Mouse (Mus musculus) T-cell, adult 2 months (primary cell): ENCODE measurements around the gene 6330409D20Rik.

ENCODE experiments used
- DNase-seq: peaks from one replicate; pipeline ENCODE4 v3.0.0; 2022; ENCODE audit warnings: low spot score

Gene 6330409D20Rik

DNA sequence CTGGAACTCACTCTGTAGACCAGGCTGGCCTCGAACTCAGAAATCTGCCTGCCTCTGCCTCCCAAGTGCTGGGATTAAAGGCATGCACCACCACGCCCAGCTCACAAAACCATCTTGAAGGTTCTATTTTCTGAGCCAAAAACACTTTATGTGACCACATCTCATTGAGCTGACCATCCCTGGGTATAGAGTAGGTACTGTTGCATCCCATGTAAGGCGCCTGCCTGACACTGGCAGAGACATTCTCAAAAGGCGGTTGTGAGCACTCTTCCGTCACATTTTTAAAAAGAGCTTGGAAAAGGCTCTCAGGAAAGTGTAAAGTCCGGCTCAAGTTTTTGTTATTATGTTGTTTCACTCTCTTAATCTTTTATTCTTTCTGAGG, 15.8 kb upstream of the 6330409D20Rik start:
- no peak for DNase-seq

- DNase-seq, result no peak
Measured at GRCm38 (mm10) chr2:32752181-32752580, 11.4 kb upstream of the 6330409D20Rik start.

GRCm38 (mm10) chr2:32751665-32752033, 10.8 kb upstream of the 6330409D20Rik start:
- DNase-seq, result no peak

DNA sequence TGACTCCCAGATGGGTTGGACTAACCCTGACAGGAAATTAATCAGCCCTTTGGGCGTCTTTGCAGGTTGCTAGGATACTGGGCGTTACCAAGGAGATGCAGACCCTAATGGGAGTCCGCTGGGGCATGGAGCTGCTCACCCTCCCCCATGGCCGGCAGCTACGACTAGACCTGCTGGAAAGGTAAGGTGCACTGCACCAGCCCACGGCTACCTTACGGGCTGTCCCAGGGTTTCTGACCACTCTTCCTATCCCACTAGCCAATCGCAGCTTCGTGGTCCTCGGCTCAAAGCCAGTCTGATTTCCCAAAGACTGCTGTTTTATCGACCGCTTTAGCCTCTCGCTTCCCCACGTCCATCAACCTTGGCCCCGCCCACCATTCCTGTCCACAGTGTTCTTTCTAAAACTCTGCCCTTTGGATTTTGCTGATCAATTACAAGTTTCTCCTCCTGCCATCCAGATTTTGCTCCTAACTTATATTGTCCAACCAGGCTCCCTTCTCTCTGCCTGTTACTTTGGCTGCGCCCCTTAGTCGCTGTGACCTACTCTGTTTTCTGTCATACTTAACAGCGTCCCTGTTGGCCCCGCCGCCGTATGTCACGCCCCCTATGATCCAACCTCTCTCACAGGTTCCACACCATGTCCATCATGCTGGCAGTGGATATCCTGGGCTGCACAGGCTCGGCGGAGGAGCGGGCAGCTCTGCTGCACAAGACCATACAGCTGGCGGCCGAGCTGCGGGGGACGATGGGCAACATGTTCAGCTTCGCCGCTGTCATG, 10.3 kb upstream of the 6330409D20Rik start:
- no peak for DNase-seq

- no peak for DNase-seq
Measured at GRCm38 (mm10) chr2:32750199-32750598, 9.4 kb upstream of the 6330409D20Rik start.

DNA sequence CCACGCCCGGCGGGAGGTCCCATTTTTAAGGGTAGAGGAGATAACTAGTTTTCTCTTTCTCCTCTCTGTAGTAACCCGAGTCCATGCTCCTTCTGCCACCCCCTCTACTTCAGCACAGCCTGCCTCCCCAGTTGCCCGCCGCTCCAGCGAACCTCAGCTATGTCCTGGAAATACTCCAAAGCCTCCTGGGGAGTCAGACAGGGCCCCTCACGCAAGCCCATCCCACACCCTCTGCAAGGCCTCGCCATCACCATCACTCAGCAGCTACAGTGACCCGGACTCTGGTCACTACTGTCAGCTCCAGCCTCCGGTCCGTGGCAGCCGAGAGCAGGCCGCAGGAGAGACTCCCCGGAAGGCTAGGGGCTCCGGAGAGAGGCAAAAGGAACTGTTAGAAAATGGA, 8.3 kb upstream of the 6330409D20Rik start:
- DNase-seq, result no peak

DNA sequence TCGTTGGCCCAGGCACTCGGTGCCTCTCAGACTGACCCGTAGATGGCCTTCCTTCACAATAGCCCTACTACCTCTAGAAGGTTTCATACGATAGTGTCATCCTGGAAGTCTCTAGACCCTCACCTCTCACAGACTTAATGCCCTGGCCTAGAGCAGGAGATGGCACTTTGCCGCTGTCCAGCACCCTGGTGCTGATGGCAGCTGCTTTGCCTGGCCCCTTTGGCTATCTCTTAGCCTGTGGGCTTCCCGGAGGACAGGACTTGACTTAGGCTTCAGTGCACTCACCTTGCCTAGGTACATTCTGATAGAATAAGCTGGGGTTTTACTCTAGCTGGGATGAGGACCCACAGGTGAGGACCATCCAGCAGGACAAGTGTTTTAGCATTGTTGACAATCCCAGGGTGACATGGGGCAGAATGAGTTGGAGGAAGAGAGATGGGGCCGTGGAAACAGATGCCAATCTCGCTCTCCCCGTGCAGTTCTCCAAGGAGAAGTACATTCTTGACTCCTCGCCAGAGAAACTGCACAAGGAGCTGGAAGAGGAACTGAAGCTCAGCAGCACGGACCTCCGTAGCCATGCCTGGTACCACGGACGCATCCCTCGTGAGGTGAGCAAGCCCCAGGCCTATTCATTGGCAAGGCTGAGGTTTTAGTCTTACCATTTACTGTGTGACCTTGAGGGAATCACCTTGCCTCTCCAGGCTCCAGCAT, 3.6 kb upstream of the 6330409D20Rik start:
- no peak for DNase-seq

DNA sequence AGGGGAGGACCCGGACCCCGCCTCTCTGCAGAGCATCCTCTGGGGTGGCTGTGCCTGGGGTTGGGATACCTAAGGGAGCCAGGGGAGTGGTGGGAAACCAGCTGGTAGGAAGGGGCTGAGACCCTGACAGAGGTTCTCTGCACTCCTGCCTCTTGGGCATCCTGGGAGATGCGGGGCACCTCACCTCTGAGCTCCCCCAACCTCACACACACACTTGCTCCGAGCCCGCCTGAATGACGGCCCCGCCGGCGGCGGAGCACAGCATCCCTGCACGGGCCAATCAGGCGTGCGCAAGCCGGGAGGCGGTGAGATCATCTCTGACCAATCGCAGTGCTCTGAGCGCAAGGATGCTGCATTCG, 1.3 kb upstream of the 6330409D20Rik start:
- no peak for DNase-seq

DNA sequence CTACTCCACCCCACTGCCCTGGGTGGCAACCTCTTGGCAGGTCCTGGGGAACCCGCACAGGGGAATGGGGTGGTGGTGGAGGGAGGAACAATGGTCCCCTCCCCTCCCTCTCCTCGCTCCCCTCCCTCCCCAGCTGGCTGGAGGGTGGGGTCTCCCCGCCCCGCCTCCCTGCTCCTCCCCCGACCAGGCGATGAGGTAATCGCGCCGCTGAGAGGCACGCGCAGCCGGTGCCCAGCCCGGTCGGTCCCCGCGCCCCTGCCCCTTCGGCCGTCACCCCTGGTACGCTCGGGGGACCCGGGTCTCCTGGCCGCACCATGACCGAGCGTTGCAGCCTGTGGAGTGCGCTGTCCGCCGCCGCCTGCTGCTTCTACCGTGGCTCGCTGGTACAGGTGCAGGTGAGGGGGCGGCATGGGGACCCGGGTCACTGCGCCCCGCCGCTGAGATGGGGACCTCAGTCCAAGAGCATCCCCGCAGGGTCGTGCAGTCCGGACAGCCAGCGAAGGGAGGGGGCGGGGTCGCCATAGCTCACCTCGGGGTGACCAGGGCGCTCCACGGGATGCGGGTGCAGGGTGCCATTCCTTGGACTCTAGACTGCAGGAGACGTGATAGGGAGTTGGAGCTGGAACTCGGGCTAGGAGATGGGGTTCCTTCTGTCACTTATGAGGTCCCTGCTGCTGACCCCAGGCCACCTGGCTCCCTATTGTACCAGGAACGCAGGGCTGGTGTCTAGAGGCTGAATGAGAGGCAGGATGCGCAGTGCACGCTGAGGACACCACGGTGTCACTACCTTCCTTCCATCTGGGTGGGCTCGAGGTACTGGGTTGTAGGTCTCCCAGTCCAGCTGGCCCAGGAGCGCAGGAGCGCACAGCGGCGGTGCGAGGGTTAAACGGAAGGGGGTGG, 707 bp upstream of the 6330409D20Rik start:
- no peak for DNase-seq

- DNase-seq, result no peak
Measured at GRCm38 (mm10) chr2:32739311-32739710, 1.5 kb downstream of the 6330409D20Rik start.

DNA sequence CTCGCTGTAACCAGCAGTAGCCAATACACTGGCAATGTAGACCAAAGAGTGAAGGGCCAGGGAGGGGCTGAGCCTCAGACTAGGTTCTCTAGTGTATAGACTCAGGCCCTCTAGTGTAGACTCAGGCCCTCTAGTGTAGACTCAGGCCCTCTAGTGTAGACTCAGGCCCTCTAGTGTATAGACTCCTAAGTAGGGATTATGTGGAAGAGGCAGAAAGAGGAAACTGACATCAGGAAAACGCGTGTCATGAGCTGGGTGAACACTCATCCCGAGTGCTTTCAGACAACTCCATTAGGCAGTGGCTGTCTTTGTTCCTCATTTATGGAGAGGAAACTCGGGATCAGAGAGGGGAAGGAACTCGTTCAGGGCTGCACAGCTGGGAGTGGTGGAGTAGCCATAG, 3.8 kb downstream of the 6330409D20Rik start:
- DNase-seq, result no peak

- DNase-seq, result no peak
Measured at GRCm38 (mm10) chr2:32736306-32736829, 4.4 kb downstream of the 6330409D20Rik start.

DNA sequence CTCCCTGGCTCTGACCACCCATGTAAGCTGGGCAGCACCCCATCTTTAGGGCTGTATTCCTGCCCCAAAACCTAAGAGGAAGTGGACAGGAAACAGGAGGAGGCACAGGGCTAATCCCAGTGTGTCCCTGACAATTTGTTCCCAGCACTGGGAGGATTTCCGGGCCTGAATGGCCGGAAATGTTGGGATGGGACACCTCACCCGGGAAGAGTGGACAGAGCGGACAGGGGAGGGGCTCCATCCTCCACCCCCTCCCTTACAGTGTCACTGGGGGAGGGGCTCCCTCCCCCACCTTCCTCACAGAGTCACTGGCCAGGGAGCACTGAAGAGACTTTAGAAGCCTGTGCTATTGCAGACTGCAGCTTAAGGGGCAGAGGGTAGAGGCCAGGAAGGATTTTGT, 5.9 kb downstream of the 6330409D20Rik start:
- no peak for DNase-seq

DNA sequence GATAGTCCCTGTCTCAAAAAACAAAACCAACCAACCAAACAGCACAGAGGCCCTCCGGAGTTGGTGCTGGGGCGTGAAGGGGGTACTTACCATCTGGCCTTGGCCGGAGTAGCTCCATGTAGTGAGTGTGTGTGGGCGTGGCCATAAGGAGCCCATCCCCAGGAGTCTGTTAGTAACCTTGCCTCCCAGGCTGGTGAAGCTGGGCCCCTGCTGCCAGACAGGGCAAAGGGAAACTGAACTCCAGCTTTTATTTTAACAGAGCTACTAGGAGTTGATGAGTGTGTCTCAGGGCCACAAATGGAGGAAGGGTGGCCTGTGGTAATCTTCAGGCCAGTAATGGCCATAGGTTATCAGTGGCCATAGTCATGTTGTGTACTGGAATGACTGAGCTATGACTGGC, 6.3 kb downstream of the 6330409D20Rik start:
- no peak for DNase-seq

DNA sequence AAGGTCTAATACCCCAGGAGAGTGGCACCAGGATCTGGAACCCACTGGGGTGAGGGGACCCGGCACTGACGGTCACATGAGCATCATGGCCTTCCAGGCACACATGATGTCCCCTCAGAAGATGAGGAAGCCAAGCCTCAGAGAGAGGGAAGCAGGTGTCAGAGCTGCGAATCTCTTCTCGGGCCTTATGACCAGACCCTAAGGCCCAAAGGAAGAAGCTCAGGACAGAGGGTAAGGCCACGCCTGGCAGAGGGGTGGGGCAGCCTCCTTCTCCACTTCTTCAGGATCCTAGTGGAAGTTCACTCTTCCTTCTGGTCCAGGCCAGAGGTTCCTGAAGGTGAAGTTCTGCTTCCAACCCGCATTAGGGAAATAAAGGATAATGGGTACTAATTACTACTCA, 8.1 kb downstream of the 6330409D20Rik start:
- DNase-seq, result no peak

DNA sequence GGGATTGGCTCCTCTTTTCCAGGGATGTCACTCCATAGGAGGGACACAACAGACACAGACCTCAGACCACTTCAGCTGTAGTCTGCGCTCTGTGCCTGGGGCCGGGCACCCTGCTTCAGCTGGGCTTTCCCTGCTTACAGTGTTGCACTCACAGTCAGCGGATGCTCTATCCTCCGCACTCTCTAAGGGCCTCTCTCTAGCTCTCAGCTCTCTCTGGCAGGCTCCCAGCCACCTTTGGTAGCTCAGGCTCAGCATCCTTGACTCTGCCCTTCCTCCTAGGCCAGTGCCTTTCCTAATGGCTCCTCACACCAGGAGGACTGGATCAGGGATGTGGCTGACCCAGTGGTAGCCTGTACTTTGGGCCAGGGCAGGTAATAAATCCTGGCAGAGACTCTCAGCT, 8.9 kb downstream of the 6330409D20Rik start:
- DNase-seq, result no peak

DNA sequence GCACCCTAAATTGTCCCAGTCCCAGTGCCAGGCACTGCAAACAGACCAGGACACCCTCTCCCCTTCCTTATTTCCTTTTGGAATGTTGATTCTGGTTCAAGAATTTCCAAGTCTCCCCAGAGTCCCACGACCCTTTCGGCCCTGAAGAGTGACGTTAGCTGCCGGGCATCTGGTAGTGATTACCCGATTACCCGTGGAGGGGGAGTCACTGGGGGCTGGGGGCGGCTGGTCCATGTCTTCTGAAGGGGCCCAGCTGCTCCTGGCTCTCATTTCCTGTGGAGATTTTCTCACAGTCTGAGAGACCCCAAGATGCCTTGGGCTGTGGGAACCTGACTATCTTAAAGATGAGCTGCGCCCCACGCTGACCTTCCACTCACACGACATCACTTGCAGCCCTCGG, 10.0 kb downstream of the 6330409D20Rik start:
- no peak for DNase-seq

DNA sequence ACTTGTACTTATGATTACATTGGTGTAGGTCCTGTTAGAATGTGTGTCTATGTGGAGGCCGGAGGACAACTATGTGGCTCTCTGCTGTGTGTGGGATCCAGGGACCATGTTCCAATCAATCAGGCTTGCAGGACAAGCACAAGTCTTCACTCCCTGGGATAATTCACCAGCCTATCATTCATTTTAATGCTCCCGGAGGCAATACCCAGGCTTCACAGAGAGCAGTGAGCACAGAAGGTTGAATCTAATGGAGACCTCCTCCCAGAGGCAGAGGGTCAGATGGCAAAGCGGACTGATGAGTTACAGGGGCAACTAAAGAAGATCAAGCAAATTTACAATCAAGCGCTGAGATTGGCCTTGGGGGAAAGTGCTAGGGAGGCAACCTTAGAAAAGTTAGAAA, 11.3 kb downstream of the 6330409D20Rik start:
- DNase-seq, result no peak

DNA sequence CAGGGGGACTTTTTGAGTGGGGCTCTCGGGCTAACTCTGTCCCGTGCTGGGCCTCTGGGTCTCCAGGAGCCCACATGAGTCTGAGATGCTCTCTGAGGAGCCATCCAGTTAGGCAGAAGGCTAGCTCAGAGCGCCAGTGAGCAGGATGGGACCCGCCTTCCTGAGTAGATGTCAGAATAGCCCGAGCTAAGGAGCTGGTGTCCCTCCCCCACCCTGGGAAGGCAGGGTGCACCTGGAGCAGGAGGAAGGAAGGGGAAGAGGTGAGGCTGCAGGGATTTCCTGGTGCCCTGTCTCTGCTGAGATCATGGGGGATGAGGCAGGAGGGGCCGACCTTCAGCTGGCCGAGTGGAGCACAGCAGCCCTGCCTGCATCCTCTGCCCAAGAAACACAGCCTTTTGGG, 12.4 kb downstream of the 6330409D20Rik start:
- DNase-seq, result no peak

DNA sequence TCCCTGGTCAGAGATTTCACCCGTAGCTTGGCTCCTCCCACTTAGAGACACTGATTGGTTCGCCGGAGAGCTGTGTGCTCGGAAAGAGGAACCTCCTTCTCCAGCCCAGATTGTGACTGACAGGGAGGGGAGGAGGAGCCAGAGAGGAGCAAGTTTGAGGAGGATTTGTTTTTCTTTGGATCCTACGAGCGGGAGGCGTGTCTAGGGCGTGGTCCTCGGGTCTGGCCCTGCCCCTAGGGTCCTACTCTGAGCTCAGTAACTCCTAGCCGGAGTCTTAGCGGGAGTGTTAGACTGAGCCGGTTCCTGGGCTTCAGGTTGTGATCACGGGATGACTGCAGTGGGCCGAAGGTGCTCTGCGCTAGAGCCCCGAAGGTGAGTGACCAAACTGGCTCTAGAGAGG, 13.4 kb downstream of the 6330409D20Rik start:
- peak; percentile 72 for DNase-seq

DNA sequence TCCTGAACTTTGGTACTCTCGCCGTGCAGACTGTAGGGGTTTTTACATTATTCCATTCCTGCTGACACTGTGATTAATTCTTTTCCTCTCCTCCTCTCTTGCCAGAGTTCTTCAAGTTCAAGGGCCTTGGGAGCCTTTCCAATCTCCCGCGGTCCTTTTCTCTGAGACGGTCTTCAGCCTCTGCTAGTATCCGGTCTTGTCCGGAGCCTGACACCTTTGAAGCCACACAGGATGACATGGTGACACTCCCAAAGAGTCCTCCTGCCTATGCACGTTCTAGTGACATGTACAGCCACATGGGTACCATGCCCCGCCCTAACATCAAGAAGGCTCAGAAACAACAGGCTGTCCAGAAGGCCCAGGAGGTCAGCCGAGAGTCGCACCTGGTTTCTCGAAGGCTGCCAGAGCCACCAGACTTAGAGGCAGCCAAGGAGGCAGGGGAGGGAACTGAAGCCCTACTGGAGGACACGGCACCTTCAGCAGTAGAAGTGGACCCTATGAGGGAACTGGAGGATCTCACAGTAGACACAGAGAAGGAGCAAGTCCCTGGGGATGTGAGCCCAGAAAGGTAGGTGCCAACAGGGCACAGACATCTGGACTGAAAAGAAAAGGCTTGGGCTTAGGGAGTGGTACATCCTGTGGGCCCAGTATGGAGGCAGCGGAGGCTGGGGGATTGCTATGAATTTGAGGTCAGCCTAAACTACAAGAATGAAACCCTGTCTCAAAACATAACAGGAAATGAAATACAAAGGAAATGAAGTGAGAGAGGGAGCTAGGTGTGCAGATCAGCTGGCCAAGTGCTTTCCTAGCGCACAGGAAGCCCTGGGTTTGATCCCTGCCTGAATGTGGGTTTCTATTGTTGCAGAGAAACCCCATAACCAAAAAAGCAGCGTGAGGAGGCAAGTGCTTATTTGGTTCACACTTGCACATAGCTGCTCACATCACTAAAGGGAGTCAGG, 15.7 kb downstream of the 6330409D20Rik start:
- DNase-seq, result peak; percentile 87
